Mouse (Mus musculus): Measurements from ENCODE around the gene Pla2g16. TPM values are rescaled to one million over a fixed set of nuclear protein-coding genes. Genes with fewer than 3 reads are reported as not detected.

The Pla2g16 gene
- total RNA-seq (2021), result 10 to 100 TPM; 22.1 to 26.9 TPM

DNA sequence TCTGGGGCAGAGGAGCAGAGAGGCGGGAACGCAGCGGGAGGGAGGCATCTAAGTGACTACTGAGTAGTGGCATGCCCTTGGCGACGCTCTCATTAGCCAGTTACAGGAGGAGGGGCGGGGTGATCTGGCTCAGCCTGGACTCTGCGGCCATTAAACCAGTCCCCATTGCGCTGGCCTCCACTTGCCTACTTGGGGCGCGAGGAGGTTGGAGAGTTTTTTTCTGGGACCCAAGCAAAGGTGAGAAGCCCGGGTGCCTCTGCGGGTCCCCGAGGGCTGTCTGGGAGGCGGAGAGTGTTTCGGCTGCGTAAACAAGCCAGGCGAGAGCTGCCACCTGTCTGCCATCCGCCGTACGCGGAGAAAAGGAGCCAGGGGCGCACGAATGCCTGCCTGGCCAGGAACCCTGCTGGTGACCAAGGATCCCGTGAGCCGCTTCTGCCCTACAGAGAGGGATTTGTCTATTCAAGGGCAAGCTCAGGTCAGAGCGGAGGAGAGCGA is at the start of gene Pla2g16:
Gene Pla2g16, plus strand, starts transcription at position 132 of the 495 bp plus-strand sequence.
- DNase-seq (ENCODE audit: extremely low spot score in 1 of 2, low spot score in 1 of 2), result peak in 1 of 2 experiments; percentile 29

DNA sequence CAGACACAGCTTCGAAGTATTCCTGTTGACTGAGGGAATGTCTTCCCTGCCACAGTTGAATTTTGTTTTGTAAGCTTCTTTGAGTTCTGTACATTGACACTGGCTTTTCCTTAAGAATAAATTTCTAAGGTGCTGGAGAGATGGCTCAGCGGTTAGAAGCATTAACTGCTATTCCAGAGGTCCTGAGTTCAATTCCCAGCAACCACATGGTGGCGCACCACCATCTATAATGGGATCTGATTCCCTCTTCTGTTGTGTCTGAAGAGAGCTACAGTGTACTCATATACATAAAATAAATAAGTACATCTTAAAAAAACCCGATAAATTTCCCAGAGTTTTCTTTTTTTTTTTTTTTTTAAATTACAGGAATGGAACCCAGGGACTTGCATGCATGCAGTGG is 49.2 kb upstream of the Pla2g16 start:
- peak in 1 of 2 experiments; percentile 21 for DNase-seq (ENCODE audit: extremely low spot score in 1 of 2, low spot score in 1 of 2)

DNA sequence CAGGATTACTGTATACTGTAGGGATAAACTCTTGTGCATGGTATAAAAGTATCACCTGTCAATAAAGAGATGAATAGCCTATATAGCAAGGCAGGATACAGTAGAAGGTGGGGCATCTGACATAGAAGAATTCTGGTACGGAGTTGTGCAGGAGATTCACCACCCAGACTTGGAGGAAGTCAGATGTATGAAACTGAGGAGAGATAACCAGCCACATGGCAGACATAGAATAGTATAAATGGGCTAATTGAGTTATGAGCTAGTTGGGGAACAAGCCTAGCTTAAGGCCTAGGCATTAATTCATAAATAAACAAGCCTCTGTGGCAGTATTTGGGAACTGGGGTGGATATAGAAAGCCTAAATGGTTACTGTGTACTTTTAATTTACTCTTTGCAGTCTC is 40.8 kb upstream of the Pla2g16 start:
- DNase-seq (ENCODE audit: extremely low spot score in 1 of 2, low spot score in 1 of 2), result no peak

- no peak for DNase-seq (ENCODE audit: extremely low spot score in 1 of 2, low spot score in 1 of 2)
Measured at GRCm38 (mm10) chr19:7521619-7522018, 35.6 kb upstream of the Pla2g16 start.

DNA sequence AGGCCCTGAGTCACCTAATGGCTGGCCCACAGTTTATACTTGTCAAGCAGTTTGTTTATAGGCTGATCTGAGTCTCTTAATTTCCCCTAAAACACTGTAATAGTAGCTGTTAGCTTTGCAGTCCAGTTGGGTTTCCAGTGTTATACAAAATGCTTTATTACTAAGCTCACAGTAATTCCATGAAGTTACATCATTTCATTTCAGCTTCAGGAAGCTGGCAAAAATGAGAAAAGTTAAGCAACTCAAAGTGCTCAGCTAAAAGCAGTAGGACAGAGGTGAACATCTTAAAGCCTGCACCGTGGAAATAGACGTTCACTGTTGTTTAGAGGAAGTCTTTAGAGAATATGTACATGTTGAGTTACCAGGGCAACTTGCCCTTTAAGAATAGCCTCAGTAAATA is 34.4 kb upstream of the Pla2g16 start:
- no peak for DNase-seq (ENCODE audit: extremely low spot score in 1 of 2, low spot score in 1 of 2)

DNA sequence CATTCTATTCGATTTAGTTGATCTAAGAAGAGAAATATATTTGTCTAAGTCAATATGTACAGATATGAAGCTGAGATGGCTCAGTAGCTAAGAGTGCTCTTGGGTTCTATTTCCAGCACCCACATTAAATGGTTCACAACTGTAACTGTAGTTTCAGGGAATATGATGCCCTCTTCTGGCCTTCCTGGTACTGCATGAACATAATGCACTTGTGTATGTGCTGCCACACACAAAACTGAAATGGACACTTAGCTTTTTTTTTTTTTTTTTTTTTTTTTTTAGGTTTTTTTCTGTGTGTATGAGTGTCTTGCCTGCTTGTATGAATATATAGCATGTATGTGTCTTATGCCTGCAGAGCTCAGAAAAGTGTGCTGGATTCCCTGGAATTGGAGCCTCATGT is 34.0 kb upstream of the Pla2g16 start:
- DNase-seq (ENCODE audit: extremely low spot score in 1 of 2, low spot score in 1 of 2), result no peak

GRCm38 (mm10) chr19:7523781-7524180 is 33.5 kb upstream of the Pla2g16 start:
- no peak for DNase-seq (ENCODE audit: extremely low spot score in 1 of 2, low spot score in 1 of 2)

- no peak for DNase-seq (ENCODE audit: extremely low spot score in 1 of 2, low spot score in 1 of 2)
Measured at GRCm38 (mm10) chr19:7524879-7525278, 32.4 kb upstream of the Pla2g16 start.

DNA sequence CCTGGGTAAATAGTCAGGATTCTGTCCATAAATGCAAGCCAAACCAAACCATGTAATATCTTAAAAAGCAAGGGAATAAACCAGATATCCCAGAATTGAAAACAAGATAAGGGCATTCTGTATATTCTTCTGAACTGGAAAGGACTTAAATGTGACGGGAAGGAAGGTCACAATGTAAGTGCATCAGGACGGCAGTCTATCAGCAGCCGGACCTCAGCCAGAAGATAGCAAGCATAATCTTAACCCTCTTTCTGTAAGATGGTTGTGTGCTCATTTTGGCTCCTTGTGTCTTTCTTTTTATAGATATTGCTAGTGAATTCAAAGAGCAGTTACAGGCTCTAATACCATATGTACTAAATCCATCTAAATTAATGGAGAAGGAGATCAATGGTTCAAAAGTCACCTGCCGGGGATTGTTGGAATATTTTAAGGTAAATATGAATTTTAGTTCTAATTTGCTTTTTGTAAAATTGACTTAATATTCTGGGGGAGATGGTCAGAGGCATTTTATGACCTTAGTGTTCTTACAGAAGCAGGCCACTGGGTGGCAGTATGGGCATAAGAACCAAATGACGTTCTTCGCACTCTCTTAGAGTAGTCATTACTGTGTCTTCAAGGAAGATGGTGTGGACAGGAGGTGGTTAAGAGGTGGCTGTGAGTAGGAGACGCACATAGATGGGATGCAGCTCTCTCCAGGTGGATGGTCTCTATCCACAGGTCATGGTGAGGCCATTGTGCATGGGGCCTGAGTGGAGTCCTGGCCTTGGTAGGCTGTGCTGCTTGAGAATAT is 28.4 kb upstream of the Pla2g16 start:
- DNase-seq (ENCODE audit: extremely low spot score in 1 of 2, low spot score in 1 of 2), result peak; percentile 69 to 81

GRCm38 (mm10) chr19:7531906-7532305 is 25.4 kb upstream of the Pla2g16 start:
- no peak for DNase-seq (ENCODE audit: extremely low spot score in 1 of 2, low spot score in 1 of 2)

- DNase-seq (ENCODE audit: extremely low spot score in 1 of 2, low spot score in 1 of 2), result no peak
Measured at GRCm38 (mm10) chr19:7533891-7534290, 23.4 kb upstream of the Pla2g16 start.

GRCm38 (mm10) chr19:7548924-7549323 is 8.3 kb upstream of the Pla2g16 start:
- no peak for DNase-seq (ENCODE audit: extremely low spot score in 1 of 2, low spot score in 1 of 2)

- no peak for DNase-seq (ENCODE audit: extremely low spot score in 1 of 2, low spot score in 1 of 2)
Measured at GRCm38 (mm10) chr19:7551550-7552300, 5.5 kb upstream of the Pla2g16 start.

- DNase-seq (ENCODE audit: extremely low spot score in 1 of 2, low spot score in 1 of 2), result no peak
Measured at GRCm38 (mm10) chr19:7552301-7552673, 5.0 kb upstream of the Pla2g16 start.

DNA sequence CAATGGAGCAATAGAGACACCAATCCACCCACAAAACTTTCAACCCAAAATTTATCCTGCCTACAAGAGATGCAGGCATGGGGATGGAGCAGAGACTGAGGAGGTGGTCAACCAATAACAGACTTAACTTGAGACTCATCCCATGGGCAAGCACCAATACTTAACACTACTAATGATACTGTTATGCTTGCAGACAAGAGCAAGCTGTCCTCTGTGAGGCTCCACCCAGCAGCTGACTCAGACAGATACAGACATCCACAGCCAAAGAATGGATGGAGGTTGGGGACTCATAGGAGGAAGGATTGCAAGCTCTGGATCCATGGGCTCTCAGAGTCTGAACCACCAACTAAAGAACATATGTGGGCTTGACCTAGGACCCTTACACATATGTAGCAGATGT is 3.8 kb upstream of the Pla2g16 start:
- no peak for DNase-seq (ENCODE audit: extremely low spot score in 1 of 2, low spot score in 1 of 2)

DNA sequence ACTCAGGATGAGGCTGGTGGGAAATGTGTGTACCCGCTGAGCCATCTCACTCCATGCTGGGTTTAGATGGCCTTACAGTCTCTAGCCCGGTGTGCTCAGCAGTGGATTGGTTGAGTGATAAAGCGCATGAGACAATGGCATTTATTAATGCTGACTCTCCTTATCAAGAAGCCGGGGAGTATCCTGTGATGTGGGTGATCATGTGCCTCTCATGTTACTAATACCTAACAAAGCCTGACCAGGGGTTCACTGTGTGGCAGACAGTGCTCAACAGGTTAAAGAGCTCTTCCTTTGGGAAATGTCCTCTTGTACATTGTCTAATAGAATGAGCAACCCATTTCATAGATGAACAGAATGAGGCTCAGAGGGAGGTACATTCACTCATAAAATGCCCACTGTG is 2.4 kb upstream of the Pla2g16 start:
- no peak for DNase-seq (ENCODE audit: extremely low spot score in 1 of 2, low spot score in 1 of 2)

GRCm38 (mm10) chr19:7556641-7557040 is 618 bp upstream of the Pla2g16 start:
- DNase-seq (ENCODE audit: extremely low spot score in 1 of 2, low spot score in 1 of 2), result no peak

DNA sequence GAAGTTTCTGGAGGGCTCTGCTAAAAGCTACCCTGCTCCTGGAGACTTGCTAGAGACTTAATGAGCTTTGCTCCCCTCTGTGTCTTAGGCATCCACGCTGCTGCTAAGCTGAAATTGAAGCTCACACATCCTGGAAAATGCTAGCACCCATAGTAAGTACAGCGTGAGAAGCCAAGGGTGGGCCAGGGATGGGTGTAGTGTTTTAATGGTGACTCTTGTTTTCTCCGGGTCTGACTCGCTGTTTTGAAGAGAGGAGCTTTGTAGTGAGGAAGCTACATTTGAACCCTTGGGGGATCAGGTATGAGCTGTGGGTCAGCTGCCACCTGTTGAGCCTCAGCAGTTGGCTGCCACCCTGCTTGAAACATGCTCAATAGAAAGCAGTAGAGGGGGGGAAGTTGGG is 585 bp downstream of the Pla2g16 start:
- no peak for DNase-seq (ENCODE audit: extremely low spot score in 1 of 2, low spot score in 1 of 2)

DNA sequence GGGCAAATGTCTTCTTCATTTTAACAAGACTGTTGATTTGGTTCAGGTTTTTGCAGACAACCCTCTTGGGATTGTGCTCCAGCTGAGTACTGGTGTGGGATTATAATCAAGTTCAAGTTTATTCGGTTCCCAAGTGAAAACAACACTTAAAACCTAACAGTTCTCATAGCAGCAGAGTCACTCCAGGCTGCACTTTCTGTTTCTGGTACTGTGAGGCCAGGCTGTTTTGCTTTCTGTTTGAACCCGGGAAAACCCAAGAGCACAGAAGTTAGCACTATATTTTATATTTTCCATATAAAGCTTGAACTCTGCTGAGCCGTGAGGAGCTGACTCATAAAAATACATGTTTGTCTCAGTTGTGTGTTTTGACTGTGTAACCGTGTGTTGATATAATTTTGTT is 1.4 kb downstream of the Pla2g16 start:
- DNase-seq (ENCODE audit: extremely low spot score in 1 of 2, low spot score in 1 of 2), result no peak

DNA sequence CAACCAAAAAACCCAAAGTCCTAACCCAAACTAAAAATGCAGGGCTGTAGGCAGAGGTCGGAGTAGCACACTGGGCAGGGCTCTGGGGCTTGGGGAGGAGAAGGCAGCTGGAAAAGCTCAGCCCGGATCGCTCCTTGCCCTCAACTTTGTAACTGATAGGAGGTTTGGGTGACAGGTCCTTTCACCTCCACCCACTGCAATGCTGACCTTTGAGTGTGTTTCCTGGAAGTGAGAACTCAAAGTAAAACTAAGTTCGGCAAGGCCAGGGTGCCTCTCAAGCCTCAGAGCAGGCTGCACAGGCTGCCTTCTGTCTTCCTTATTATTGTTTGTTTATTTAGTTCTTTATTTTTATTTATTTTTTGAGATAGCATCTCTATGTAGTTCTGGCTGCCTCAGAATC is 2.7 kb downstream of the Pla2g16 start:
- DNase-seq (ENCODE audit: extremely low spot score in 1 of 2, low spot score in 1 of 2), result no peak

DNA sequence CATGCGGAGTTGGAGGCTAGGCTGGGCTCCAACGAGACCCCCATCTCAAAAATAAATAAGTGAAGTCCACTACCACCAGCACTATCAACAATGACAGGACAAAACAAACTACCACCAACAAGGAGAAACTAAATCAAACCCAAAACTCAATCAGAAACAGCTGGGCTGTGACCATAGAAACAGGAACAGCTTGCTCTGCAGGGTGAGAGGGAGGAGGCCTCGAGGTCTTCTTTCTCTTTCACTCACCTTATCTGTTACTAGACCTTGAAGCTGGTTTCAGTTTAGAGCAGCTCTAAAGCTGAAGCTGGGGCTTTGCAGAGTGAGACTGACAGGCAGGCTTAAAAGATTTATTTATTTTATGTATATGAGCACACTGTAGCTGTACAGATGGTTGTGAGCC is 4.2 kb downstream of the Pla2g16 start:
- DNase-seq (ENCODE audit: extremely low spot score in 1 of 2, low spot score in 1 of 2), result no peak
